Mouse (Mus musculus): Measurements from ENCODE around the gene Gm28051. TPM values are rescaled to one million over a fixed set of nuclear protein-coding genes. Genes with fewer than 3 reads are reported as not detected.

The Gm28051 gene
- polyA plus RNA-seq, 1 experiment from 2014 or later = not detected

- ChIA-PET POLR2A (interaction anchor here (0.6 to 0.7 kb wide), 2 partner anchors 12 to 244 kb away, joined by 3 to 4 read pairs; no protein-coding TSS in a partner anchor), CTCF (interaction anchor here (1.1 to 2.3 kb wide), 5 partner anchors 10 to 30 kb away, joined by 3 to 7 read pairs (median 4); no protein-coding TSS in a partner anchor)
- H3K27me3 ChIP-seq = no peaks in the 10 kb centered on the region
- DNase-seq (ENCODE audit: low read depth, low spot score) (no peak), ATAC-seq (no peak)
- in situ Hi-C loops (cut with MboI; ENCODE audit: low pct_unique_long_range_greater_than_20kb) = loop anchor here (25.0 kb wide), 1 partner anchor 782 kb away; the partner anchor contains the start of gene Cpsf2
- TF ChIP-seq CTCF (IDR thresholded peaks at IDR 0.05) = peak; percentile 51
Measured at GRCm38 (mm10) chr12:102769000-102769399, 11.4 kb upstream of the Gm28051 start.

GRCm38 (mm10) chr12:102763696-102764095, 6.1 kb upstream of the Gm28051 start:
- POLR2A ChIA-PET = interaction anchor here (1.2 kb wide), 1 partner anchor 23 kb away, joined by 4 read pairs; no protein-coding TSS in a partner anchor
- no peak for ATAC-seq
- CTCF ChIA-PET = interaction anchor here (1.5 kb wide), 1 partner anchor 16 kb away, joined by 3 read pairs; no protein-coding TSS in a partner anchor
- H3K27me3 ChIP-seq = no peaks in the 10 kb centered on the region
- DNase-seq (ENCODE audit: low read depth, low spot score) = no peak
- TF ChIP-seq CTCF (IDR thresholded peaks at IDR 0.05) = no peak
- in situ Hi-C loops (cut with MboI; ENCODE audit: low pct_unique_long_range_greater_than_20kb) = loop anchor here (25.0 kb wide), 1 partner anchor 776 kb away; the partner anchor contains the start of gene Cpsf2

GRCm38 (mm10) chr12:102761668-102762067, 4.1 kb upstream of the Gm28051 start:
- in situ Hi-C loops (cut with MboI; ENCODE audit: low pct_unique_long_range_greater_than_20kb) = loop anchor here (25.0 kb wide), 1 partner anchor 774 kb away; the partner anchor contains the start of gene Cpsf2
- TF ChIP-seq CTCF (IDR thresholded peaks at IDR 0.05) = no peak
- no peak for DNase-seq (ENCODE audit: low read depth, low spot score)
- no peak for ATAC-seq
- no peaks in the 10 kb centered on the region for H3K27me3 ChIP-seq
- ChIA-PET POLR2A (no interaction called here), CTCF (interaction anchor here (0.9 to 1.7 kb wide), 2 partner anchors 12 to 21 kb away, joined by 3 to 5 read pairs; no protein-coding TSS in a partner anchor)

- DNase-seq (ENCODE audit: low read depth, low spot score) (no peak), ATAC-seq (no peak)
- H3K27me3 ChIP-seq = no peaks in the 10 kb centered on the region
- in situ Hi-C loops (cut with MboI; ENCODE audit: low pct_unique_long_range_greater_than_20kb) = loop anchor here (25.0 kb wide), 1 partner anchor 772 kb away; the partner anchor contains the start of gene Cpsf2
- POLR2A ChIA-PET = no interaction called here
- CTCF ChIA-PET = interaction anchor here (0.5 kb wide), 1 partner anchor 10 kb away, joined by 3 read pairs; no protein-coding TSS in a partner anchor
- TF ChIP-seq CTCF (IDR thresholded peaks at IDR 0.05) = no peak
Measured at GRCm38 (mm10) chr12:102758936-102759335, 1.4 kb upstream of the Gm28051 start.

- ATAC-seq (no peak), DNase-seq (ENCODE audit: low read depth, low spot score) (no peak)
- TF ChIP-seq CTCF (IDR thresholded peaks at IDR 0.05) = no peak
- CTCF ChIA-PET = interaction anchor here (0.5 kb wide), 1 partner anchor 11 kb away, joined by 3 read pairs; no protein-coding TSS in a partner anchor
- in situ Hi-C loops (cut with MboI; ENCODE audit: low pct_unique_long_range_greater_than_20kb) = loop anchor here (25.0 kb wide), 1 partner anchor 771 kb away; the partner anchor contains the start of gene Cpsf2
- POLR2A ChIA-PET = no interaction called here
- no peaks in the 10 kb centered on the region for H3K27me3 ChIP-seq
Measured at GRCm38 (mm10) chr12:102758403-102758756, 815 bp upstream of the Gm28051 start, which contains the start of gene Gm20604. Gene Gm20604 (minus strand): TSS chr12:102758672.

- no peaks in the 10 kb centered on the region for H3K27me3 ChIP-seq
- in situ Hi-C loops (cut with MboI; ENCODE audit: low pct_unique_long_range_greater_than_20kb) = loop anchor here (25.0 kb wide), 1 partner anchor 770 kb away; the partner anchor contains the start of gene Cpsf2
- CTCF ChIA-PET = no interaction called here
- TF ChIP-seq CTCF (IDR thresholded peaks at IDR 0.05) = no peak
- peak; percentile 81 for ATAC-seq
- DNase-seq (ENCODE audit: low read depth, low spot score) = no peak
- POLR2A ChIA-PET = no interaction called here
Measured at GRCm38 (mm10) chr12:102757055-102757688, 393 bp downstream of the Gm28051 start.

- in situ Hi-C loops (cut with MboI; ENCODE audit: low pct_unique_long_range_greater_than_20kb) = loop anchor here (25.0 kb wide), 1 partner anchor 769 kb away; the partner anchor contains the start of gene Cpsf2
- no peak for ATAC-seq
Measured at GRCm38 (mm10) chr12:102756304-102756703, 1.3 kb downstream of the Gm28051 start.

GRCm38 (mm10) chr12:102748256-102748655, 9.3 kb downstream of the Gm28051 start:
- TF ChIP-seq CTCF (IDR thresholded peaks at IDR 0.05) = no peak
- no peaks in the 10 kb centered on the region for H3K27me3 ChIP-seq
- POLR2A ChIA-PET = no interaction called here
- in situ Hi-C loops (cut with MboI; ENCODE audit: low pct_unique_long_range_greater_than_20kb) = no loop called here
- ATAC-seq = no peak
- DNase-seq (ENCODE audit: low read depth, low spot score) = no peak
- CTCF ChIA-PET = no interaction called here

More at GRCm38 (mm10) chr12:102756304-102756703, 1.3 kb downstream of the Gm28051 start:
- ChIA-PET CTCF (interaction anchor here (1.3 kb wide), 1 partner anchor 17 kb away, joined by 3 read pairs; no protein-coding TSS in a partner anchor), POLR2A (interaction anchor here (1.2 kb wide), 1 partner anchor 16 kb away, joined by 4 read pairs; no protein-coding TSS in a partner anchor)
- H3K27me3 ChIP-seq = no peaks in the 10 kb centered on the region
- DNase-seq (ENCODE audit: low read depth, low spot score) = no peak
- peak; percentile 67 for TF ChIP-seq CTCF (IDR thresholded peaks at IDR 0.05)

- in situ Hi-C loops (cut with MboI; ENCODE audit: low pct_unique_long_range_greater_than_20kb) = no loop called here
- ChIA-PET POLR2A (no interaction called here), CTCF (no interaction called here)
- ATAC-seq (no peak), DNase-seq (ENCODE audit: low read depth, low spot score) (no peak)
- no peaks in the 10 kb centered on the region for H3K27me3 ChIP-seq
- TF ChIP-seq CTCF (IDR thresholded peaks at IDR 0.05) = no peak
Measured at GRCm38 (mm10) chr12:102744839-102745238, 12.7 kb downstream of the Gm28051 start.

GRCm38 (mm10) chr12:102743589-102744574, 13.7 kb downstream of the Gm28051 start, which contains the start of the genes Moap1 and Tmem251:
Gene Moap1 (minus strand): TSS chr12:102743661.
Gene Tmem251 (plus strand): TSS chr12:102743762.
- no peaks in the 10 kb centered on the region for H3K27me3 ChIP-seq
- DNase-seq (ENCODE audit: low read depth, low spot score) (no peak), ATAC-seq (peak; percentile 95)
- no peak for TF ChIP-seq CTCF (IDR thresholded peaks at IDR 0.05)
- in situ Hi-C loops (cut with MboI; ENCODE audit: low pct_unique_long_range_greater_than_20kb) = no loop called here
- ChIA-PET CTCF (no interaction called here), POLR2A (no interaction called here)
